Mouse (Mus musculus) liver, adult 2 months (tissue): Measurements from ENCODE around the gene Trim65. TPM values are rescaled to one million over a fixed set of nuclear protein-coding genes. Genes with fewer than 3 reads are reported as not detected.
A peak's percentile ranks its signal among the peaks of the same experiment; 100 is the strongest.

Source experiments
- DNase-seq: peaks from one replicate; pipeline ENCODE4 v3.0.0-alpha.2; 2011; ENCODE audit warnings: low read depth, low spot score; ENCODE audit errors: extremely low read depth
- H3K27ac ChIP-seq: fragments of 200-500 bp; replicated peaks from 2 replicates; pipeline ENCODE4 v1.5.1; 2012; ENCODE audit warnings: low read depth, mild to moderate bottlenecking, control low read depth, inconsistent platforms, low read length; ENCODE audit not compliant: insufficient read depth
- H3K27me3 ChIP-seq: fragments of 200-500 bp; 2 replicates; pipeline ENCODE4 v1.6.1; 2012; ENCODE audit warnings: mild to moderate bottlenecking, moderate library complexity, low read length, inconsistent platforms; ENCODE audit not compliant: control insufficient read depth, insufficient read depth
- H3K36me3 ChIP-seq: fragments of 200-500 bp; 2 replicates; pipeline ENCODE4 v1.6.1; 2012; ENCODE audit warnings: low read length, inconsistent platforms; ENCODE audit not compliant: control insufficient read depth, insufficient read depth
- H3K4me1 ChIP-seq: fragments of 200-500 bp; 2 replicates; pipeline ENCODE4 v1.6.1; 2011; ENCODE audit warnings: low read length; ENCODE audit not compliant: control insufficient read depth, insufficient read depth
- H3K4me3 ChIP-seq: fragments of 200-500 bp; 2 replicates; pipeline ENCODE4 v1.5.1; 2011; ENCODE audit warnings: low read depth, mild to moderate bottlenecking, control low read depth, low read length, moderate library complexity; ENCODE audit not compliant: insufficient read depth
- H3K79me2 ChIP-seq: fragments of 200-500 bp; 2 replicates; pipeline ENCODE4 v1.6.1; 2012; ENCODE audit warnings: inconsistent platforms, mild to moderate bottlenecking, low read length, moderate library complexity; ENCODE audit not compliant: control insufficient read depth, insufficient read depth
- H3K9ac ChIP-seq: fragments of 200-500 bp; 2 replicates; pipeline ENCODE4 v1.6.1; 2012; ENCODE audit warnings: low read depth, mild to moderate bottlenecking, control low read depth, inconsistent platforms, low read length
- CTCF ChIP-seq: fragments of 200-500 bp; IDR thresholded peaks from 2 replicates; pipeline ENCODE4 v1.5.1; 2011; ENCODE audit warnings: low read depth, low read length, control low read depth
- POLR2A ChIP-seq: fragments of 200-500 bp; IDR thresholded peaks from 2 replicates; pipeline ENCODE4 v1.6.1; 2011; ENCODE audit warnings: low read length, control low read depth; ENCODE audit not compliant: insufficient read depth; ENCODE audit errors: extremely low read depth
- WGBS: fragments of 180-500 bp; shearing (Covaris S2); methylation state at CpG from one replicate; pipeline ENCODE4 v1.1.7; 2018; 5-methylcytosine and 5-hydroxymethylcytosine counted together
- polyA plus RNA-seq: library from polyadenylated mRNA; depleted of rRNA; stranded (reverse); fragments of >200 nt; gene quantifications from 2 replicates; pipeline ENCODE4 v1.2.3, GENCODE M21; 2012
- total RNA-seq: library from RNA; depleted of rRNA; stranded (reverse); fragments of >200 nt; gene quantifications from 2 replicates; pipeline ENCODE4 v1.2.3, GENCODE M21; 2014

The Trim65 gene
- total and polyA plus RNA-seq, 2 experiments, result 3.9 to 8.3 TPM

GRCm38 (mm10) chr11:116105065-116105464, 25.9 kb downstream of the Trim65 start:
- no peaks in the 10 kb centered on the region for H3K27me3 ChIP-seq
- no peak overlapping the region for H3K4me3 ChIP-seq
- TF ChIP-seq POLR2A (no peak), CTCF (no peak)
- H3K36me3 ChIP-seq, result no peaks in the 10 kb centered on the region
- no peak for DNase-seq
- 90% methylated on average over 2 of the region's 2 CpGs for WGBS
- H3K27ac ChIP-seq, result no peak overlapping the region
- H3K9ac ChIP-seq, result no peak overlapping the region
- H3K4me1 ChIP-seq, result peaks cover 42% of the 10 kb centered on the region
- H3K79me2 ChIP-seq, result peaks cover 2% of the 10 kb centered on the region; the same call in 1 of the 2 replicates

- Histone ChIP-seq H3K27ac (peak overlapping the region; percentile 70), H3K36me3 (no peaks in the 10 kb centered on the region), H3K9ac (peak overlapping the region; percentile 14; the same call in 1 of the 2 replicates), H3K79me2 (peaks cover 2% of the 10 kb centered on the region; the same call in 1 of the 2 replicates), H3K4me3 (no peak overlapping the region), H3K4me1 (peaks cover 45% of the 10 kb centered on the region), H3K27me3 (no peaks in the 10 kb centered on the region)
- WGBS, result 36% methylated on average over 14 of the region's 14 CpGs
- DNase-seq, result peak; percentile 64
- no peak for TF ChIP-seq CTCF
- no peak for TF ChIP-seq POLR2A
These were observed 26.8 kb downstream of the Trim65 start for GRCm38 (mm10) chr11:116104006-116104646.

- Histone ChIP-seq H3K27ac (peak overlapping the region; percentile 48), H3K4me1 (peaks cover 42% of the 10 kb centered on the region), H3K27me3 (no peaks in the 10 kb centered on the region), H3K4me3 (no peak overlapping the region), H3K9ac (no peak overlapping the region), H3K79me2 (peaks cover 2% of the 10 kb centered on the region; the same call in 1 of the 2 replicates), H3K36me3 (no peaks in the 10 kb centered on the region)
- DNase-seq, result peak; percentile 57
- TF ChIP-seq CTCF (no peak), POLR2A (no peak)
- WGBS, result 33% methylated on average over 12 of the region's 12 CpGs
These were observed 27.4 kb downstream of the Trim65 start for GRCm38 (mm10) chr11:116103572-116103971.

DNA sequence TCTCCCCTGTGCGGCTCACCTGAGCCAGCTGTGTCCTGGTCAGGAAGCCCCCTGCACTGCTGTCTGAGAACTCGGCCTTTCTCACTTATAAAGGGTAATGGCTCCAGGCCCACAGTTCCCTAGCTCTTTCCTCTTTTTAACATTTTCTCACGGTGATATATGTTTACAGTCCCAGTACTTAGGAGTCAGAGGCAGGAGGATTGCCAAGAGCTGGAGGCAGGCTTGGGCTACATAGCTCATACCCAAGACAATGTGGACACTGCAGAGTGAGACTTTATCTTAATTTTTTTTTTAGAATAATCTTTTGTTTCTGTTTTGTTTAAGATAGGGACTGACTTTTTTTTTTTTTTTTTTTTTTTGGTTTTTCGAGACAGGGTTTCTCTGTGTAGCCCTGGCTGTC, 28.5 kb downstream of the Trim65 start:
- Histone ChIP-seq H3K4me1 (peaks cover 38% of the 10 kb centered on the region), H3K36me3 (no peaks in the 10 kb centered on the region), H3K27ac (peak overlapping the region; percentile 78), H3K27me3 (no peaks in the 10 kb centered on the region), H3K79me2 (peaks cover 2% of the 10 kb centered on the region; the same call in 1 of the 2 replicates), H3K9ac (peak overlapping the region; percentile 40), H3K4me3 (no peak overlapping the region)
- TF ChIP-seq CTCF (no peak), POLR2A (no peak)
- DNase-seq, result no peak
- WGBS, result 46% methylated on average over 3 of the region's 4 CpGs

DNA sequence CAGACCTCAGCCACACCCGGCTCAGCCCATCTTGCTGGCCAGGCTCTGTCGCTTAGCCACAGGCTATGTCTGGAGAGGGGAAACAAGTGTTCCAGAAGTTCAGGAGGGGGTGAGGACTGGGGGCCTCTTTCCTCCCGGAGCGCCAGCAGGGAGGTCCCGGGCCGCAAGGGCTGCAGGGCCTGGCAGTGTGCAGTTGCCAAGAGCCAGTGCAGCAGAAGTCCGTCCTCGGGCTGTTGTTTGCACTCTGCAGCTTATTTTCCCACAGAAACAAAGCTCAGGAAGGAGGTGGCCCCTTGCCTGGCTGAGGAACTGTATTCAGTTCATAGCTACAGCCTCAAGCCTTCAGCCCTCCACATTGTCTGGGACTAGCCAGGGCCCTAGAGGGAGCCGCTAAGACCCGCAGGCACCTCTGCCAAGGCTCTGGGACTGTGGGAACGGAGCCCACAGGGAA, 29.0 kb downstream of the Trim65 start:
- WGBS, result 25% methylated on average over 11 of the region's 11 CpGs
- Histone ChIP-seq H3K4me1 (peaks cover 36% of the 10 kb centered on the region), H3K36me3 (no peaks in the 10 kb centered on the region), H3K79me2 (peaks cover 2% of the 10 kb centered on the region; the same call in 1 of the 2 replicates), H3K27ac (peak overlapping the region; percentile 78), H3K4me3 (peak overlapping the region; percentile 29; the same call in 1 of the 2 replicates), H3K9ac (peak overlapping the region; percentile 40), H3K27me3 (no peaks in the 10 kb centered on the region)
- no peak for TF ChIP-seq POLR2A
- TF ChIP-seq CTCF, result no peak
- peak; percentile 43 for DNase-seq

DNA sequence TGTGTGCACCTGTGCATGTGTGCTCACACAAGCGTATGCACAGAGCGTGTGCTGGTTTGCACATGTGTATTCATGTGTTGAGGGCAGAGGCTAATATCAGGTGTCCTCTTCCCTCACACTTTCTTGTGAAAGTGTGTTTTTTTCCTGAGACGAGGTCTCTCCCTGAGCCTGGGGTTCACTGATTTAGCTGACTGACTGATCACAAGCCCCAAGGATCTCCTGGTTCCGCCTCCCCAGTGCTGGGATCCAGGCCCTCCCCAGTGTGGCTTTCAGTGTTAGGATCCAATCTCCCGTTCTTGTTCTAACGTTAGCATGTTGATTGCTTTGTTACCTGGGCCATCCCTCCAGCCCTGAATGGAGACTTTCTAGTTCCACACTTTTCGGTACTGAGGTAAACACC, 30.1 kb downstream of the Trim65 start:
- H3K4me1 ChIP-seq, result peaks cover 36% of the 10 kb centered on the region
- H3K9ac ChIP-seq, result peak overlapping the region; percentile 42
- H3K27ac ChIP-seq, result peak overlapping the region; percentile 78
- 51% methylated on average over 7 of the region's 7 CpGs for WGBS
- H3K4me3 ChIP-seq, result no peak overlapping the region
- peaks cover 1% of the 10 kb centered on the region; the same call in 1 of the 2 replicates for H3K79me2 ChIP-seq
- H3K27me3 ChIP-seq, result no peaks in the 10 kb centered on the region
- peak; percentile 50 for DNase-seq
- TF ChIP-seq CTCF (no peak), POLR2A (no peak)
- H3K36me3 ChIP-seq, result no peaks in the 10 kb centered on the region
